Mouse (Mus musculus) lung, embryonic 15.5 days (tissue): ENCODE data around the gene Scg2. TPM values are rescaled to one million over a fixed set of nuclear protein-coding genes. Genes with fewer than 3 reads are reported as not detected.

Experiments used
- ATAC-seq: fragments of 200-750 bp; cut with Nextera tagmentation; 2 replicates; pipeline ENCODE4 v1.8.0; 2017; ENCODE audit warnings: moderate number of reproducible peaks, borderline replicate concordance; ENCODE audit not compliant: low FRiP score, low TSS enrichment; ENCODE audit errors: extremely low read depth
- H3K27ac ChIP-seq: fragments of 300-500 bp; sonication (generic); 2 replicates; pipeline ENCODE4 v1.5.1; 2015; ENCODE audit warnings: moderate library complexity, mild to moderate bottlenecking, inconsistent platforms
- H3K27me3 ChIP-seq: fragments of 300-500 bp; sonication (generic); 2 replicates; pipeline ENCODE4 v1.6.1; 2015; ENCODE audit warnings: inconsistent platforms
- H3K36me3 ChIP-seq: fragments of 300-500 bp; sonication (generic); 2 replicates; pipeline ENCODE4 v1.6.1; 2015; ENCODE audit warnings: inconsistent platforms
- H3K4me1 ChIP-seq: fragments of 300-500 bp; sonication (generic); 2 replicates; pipeline ENCODE4 v1.6.1; 2015; ENCODE audit warnings: inconsistent platforms
- H3K4me2 ChIP-seq: fragments of 300-500 bp; sonication (generic); 2 replicates; pipeline ENCODE4 v1.6.1; 2015; ENCODE audit warnings: inconsistent platforms, mild to moderate bottlenecking, moderate library complexity
- H3K4me3 ChIP-seq: fragments of 300-500 bp; sonication (generic); 2 replicates; pipeline ENCODE4 v1.5.1; 2015; ENCODE audit warnings: mild to moderate bottlenecking, inconsistent platforms
- H3K9ac ChIP-seq: fragments of 300-500 bp; sonication (generic); 2 replicates; pipeline ENCODE4 v1.6.1; 2015; ENCODE audit warnings: inconsistent platforms
- H3K9me3 ChIP-seq: fragments of 300-500 bp; sonication (generic); 2 replicates; pipeline ENCODE4 v1.6.1; 2016; ENCODE audit warnings: inconsistent platforms
- WGBS: fragments of 180-500 bp; shearing (Covaris S2); methylation state at CpG from one replicate; pipeline ENCODE4 v1.1.7; 2015; 5-methylcytosine and 5-hydroxymethylcytosine counted together
- polyA plus RNA-seq: library from polyadenylated mRNA; unstranded; fragments of >200 nt; fragmentation: Nextera tagmentation; extraction: Ambion mirVana; gene quantifications from 2 replicates; pipeline ENCODE4 v1.2.1, GENCODE M21; 2015

Scg2 gene
- polyA plus RNA-seq = 0.33 and 1.1 TPM in 2 replicates

DNA sequence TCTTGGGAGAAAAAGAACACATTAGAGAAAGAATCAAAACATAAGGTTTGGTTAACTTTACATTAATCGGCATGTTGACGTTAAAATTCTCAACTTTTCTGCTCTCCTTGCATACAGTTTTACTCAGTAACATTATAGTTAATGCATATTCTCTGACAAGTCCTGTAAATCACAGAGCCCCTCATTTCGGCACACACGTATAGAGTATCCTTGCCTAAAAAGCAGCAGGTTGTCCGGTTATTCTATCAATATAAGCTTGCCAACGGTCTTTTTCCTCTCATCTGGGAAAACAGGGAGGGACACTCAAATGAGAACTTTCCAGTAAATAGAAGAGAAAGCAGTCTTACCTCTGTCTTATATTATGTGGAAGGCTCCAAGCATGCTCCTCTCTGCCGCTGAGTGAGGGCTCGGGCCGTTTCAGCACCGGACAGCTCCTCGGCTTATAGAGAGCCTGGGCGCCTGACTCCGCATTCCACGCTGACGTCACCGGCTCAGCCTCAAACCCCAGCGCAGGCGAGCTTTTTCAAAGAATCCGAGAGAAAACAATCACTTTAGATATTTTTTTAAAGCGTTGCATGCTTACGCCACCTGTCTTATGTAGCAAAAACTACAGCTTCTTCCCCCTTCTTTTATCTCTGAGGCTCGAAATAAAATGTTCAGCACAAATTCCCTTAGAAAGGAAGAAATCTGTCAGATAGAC is at the start of gene Scg2:
Scg2 (minus strand) TSS at position 512 of the 700 bp plus-strand sequence.
- Histone ChIP-seq H3K27me3 (no peaks in the 10 kb centered on the region), H3K27ac (no peak within 1 kb of the TSS), H3K4me1 (no peaks in the 10 kb centered on the region), H3K4me2 (no peak within 1 kb of the TSS), H3K36me3 (no peaks in the 10 kb centered on the region), H3K9me3 (no peaks in the 10 kb centered on the region), H3K4me3 (no peak within 1 kb of the TSS), H3K9ac (no peak within 1 kb of the TSS)
- peak; percentile 91; the same call in 1 of the 2 replicates for ATAC-seq
- WGBS = 13% methylated on average over 22 of the region's 22 CpGs

DNA sequence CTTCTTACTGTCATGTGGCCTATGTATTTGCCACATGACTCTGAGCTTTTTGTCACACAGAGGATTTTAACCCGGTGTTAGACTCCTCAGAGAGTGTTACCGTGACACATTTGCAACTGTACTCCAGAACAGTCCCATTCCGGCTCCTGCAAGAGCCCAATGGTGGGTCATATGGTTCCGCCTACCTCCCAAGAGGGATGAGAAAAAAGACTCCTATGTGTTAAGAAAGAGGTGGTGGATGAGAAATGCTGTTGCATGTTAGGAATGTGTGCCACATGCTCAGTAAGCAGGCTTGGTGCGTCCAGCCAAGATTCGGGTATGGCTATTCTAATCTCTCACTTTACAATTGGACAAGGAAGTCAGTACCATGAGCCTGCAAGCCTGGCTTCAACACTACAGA is 45.6 kb upstream of the Scg2 start:
- Histone ChIP-seq H3K9me3 (no peaks in the 10 kb centered on the region), H3K4me1 (no peaks in the 10 kb centered on the region), H3K27me3 (no peaks in the 10 kb centered on the region), H3K36me3 (no peaks in the 10 kb centered on the region), H3K4me2 (no peak overlapping the region), H3K27ac (no peak overlapping the region), H3K4me3 (no peak overlapping the region), H3K9ac (no peak overlapping the region)
- WGBS = 83% methylated on average over 6 of the region's 6 CpGs
- no peak for ATAC-seq

DNA sequence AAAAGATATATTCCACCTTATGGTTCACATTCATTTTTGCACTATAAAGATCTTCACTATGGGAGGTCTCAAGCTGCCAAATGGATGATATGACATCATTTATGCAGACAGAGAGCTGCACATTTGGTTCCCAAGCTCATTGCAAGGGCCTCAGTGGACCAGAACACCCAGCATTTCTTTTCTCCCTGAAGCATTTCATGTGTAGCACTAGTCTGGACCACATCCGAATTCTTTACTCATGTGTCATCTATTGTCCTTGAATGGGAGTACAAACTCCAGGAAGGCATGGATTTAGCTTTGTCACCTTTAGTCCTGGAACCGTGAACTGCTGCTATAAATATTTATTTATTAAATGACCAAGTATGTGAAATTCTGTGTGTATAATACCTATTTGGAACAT is 30.9 kb upstream of the Scg2 start:
- H3K4me3 ChIP-seq = no peak overlapping the region
- ATAC-seq = no peak
- H3K9ac ChIP-seq = no peak overlapping the region
- 69% methylated on average over 2 of the region's 2 CpGs for WGBS
- no peak overlapping the region for H3K27ac ChIP-seq
- no peaks in the 10 kb centered on the region for H3K9me3 ChIP-seq
- no peaks in the 10 kb centered on the region for H3K36me3 ChIP-seq
- no peaks in the 10 kb centered on the region for H3K4me1 ChIP-seq
- H3K27me3 ChIP-seq = no peaks in the 10 kb centered on the region
- no peak overlapping the region for H3K4me2 ChIP-seq

DNA sequence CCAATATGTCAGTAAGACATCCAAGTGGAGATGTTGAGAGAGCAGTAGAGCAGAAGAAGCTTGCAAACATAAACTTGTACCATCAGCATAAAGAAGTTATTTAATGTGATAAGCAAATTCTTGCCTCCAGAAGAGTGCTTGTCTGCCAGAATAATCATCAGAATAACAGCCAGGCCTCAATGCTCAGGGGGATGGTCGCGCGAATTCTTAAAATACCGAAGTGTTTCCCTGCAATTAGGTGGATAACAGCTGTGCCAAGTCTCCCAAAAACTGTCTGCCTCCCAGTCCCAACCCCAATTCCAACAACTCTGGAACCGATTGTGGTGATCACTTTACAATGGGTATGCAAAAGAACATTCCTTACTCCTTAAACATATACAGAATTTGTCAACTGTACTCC is 30.0 kb upstream of the Scg2 start:
- Histone ChIP-seq H3K9me3 (no peaks in the 10 kb centered on the region), H3K4me3 (no peak overlapping the region), H3K27ac (no peak overlapping the region), H3K4me2 (no peak overlapping the region), H3K27me3 (no peaks in the 10 kb centered on the region), H3K36me3 (no peaks in the 10 kb centered on the region), H3K4me1 (no peaks in the 10 kb centered on the region), H3K9ac (no peak overlapping the region)
- no peak for ATAC-seq
- WGBS = 76% methylated on average over 5 of the region's 5 CpGs

DNA sequence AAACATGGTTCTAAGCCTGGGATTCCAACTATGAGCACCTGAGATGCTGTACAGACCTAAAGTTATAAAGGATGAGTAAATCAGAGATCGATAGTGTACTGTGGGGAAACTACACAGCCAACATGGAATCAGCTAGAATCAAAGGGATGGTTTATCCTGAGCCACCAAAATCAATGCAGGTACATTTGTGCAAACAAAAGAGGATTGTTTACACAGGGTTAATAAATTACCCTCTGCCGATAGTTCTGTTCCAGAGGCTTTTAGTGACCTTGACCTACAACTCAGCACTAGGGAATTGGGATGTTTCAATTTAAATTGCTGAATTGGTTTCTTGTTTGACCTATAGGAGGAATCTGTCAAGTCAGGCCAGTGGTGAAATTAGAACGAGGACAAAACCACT is 26.7 kb upstream of the Scg2 start:
- H3K36me3 ChIP-seq = no peaks in the 10 kb centered on the region
- WGBS = 30% methylated on average over 3 of the region's 3 CpGs
- no peak for ATAC-seq

DNA sequence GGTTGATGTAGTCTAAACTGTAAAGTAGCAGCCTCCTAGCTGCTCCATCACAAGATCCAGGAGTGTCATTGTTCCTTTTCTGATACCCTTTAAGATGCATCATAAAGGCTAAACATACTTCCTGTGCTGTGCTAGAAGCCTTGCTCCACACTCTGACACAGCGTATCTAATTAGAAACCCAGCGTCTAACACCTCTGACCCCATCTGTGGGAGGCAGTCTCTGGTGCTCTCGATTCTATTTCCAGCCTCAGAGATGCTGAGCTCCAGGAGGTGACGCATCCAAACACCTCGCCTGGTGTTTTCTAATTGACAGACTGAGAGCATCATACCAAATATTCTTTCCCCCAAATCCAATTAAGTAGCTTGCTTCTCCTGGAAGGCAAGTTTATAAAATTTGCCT is 18.6 kb upstream of the Scg2 start:
- Histone ChIP-seq H3K9me3 (no peaks in the 10 kb centered on the region), H3K4me1 (no peaks in the 10 kb centered on the region), H3K27ac (no peak overlapping the region), H3K4me3 (no peak overlapping the region), H3K27me3 (no peaks in the 10 kb centered on the region), H3K36me3 (no peaks in the 10 kb centered on the region), H3K9ac (no peak overlapping the region), H3K4me2 (no peak overlapping the region)
- WGBS = 42% methylated on average over 5 of the region's 5 CpGs
- no peak for ATAC-seq

More for the DNA sequence above, 26.7 kb upstream of the Scg2 start:
- Histone ChIP-seq H3K27me3 (no peaks in the 10 kb centered on the region), H3K27ac (no peak overlapping the region), H3K9ac (no peak overlapping the region), H3K9me3 (no peaks in the 10 kb centered on the region), H3K4me1 (no peaks in the 10 kb centered on the region), H3K4me2 (no peak overlapping the region), H3K4me3 (no peak overlapping the region)

DNA sequence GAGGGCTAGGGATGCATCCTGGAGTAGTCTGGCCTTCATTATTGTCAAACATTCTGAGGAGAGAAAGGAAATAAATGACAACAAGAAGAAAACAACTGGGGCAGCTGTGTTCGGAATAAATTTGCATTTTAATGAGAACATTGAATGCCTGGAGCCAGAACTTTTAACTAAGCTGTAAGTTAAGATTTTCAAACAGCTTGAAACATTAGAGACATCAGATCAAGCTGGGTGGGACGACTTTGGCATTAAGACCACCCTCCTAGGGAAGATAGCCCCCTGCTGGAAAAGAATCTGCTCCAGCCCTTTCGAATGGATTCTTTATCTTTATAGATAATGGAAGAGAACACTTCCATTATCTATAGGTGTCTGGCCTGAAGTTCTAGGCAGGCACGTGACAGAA is 14.2 kb upstream of the Scg2 start:
- Histone ChIP-seq H3K4me3 (no peak overlapping the region), H3K27me3 (no peaks in the 10 kb centered on the region), H3K36me3 (no peaks in the 10 kb centered on the region), H3K9ac (no peak overlapping the region), H3K9me3 (no peaks in the 10 kb centered on the region), H3K4me2 (no peak overlapping the region), H3K27ac (no peak overlapping the region), H3K4me1 (no peaks in the 10 kb centered on the region)
- WGBS = 12% methylated on average over 4 of the region's 4 CpGs
- no peak for ATAC-seq

DNA sequence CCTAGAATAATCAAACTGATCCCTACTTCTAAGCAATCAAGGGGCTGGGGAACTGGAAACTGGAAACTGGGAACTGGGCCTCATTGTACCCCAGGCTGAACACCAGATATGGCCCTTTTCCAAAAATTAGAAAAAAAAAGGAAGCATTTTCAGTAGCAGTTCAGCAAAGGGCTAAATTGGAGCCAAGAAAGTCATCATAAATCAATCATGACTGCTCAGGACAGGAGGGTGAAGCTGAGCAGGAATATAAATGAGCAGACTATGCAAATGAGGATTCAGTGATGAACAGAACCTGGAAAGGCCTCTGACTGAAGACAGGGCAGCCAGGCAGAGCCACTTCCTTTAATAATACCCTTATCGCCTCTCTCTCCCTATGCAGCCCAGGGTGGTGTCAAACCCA is 12.4 kb upstream of the Scg2 start:
- Histone ChIP-seq H3K4me3 (no peak overlapping the region), H3K9ac (no peak overlapping the region), H3K36me3 (no peaks in the 10 kb centered on the region), H3K4me2 (no peak overlapping the region), H3K9me3 (no peaks in the 10 kb centered on the region), H3K27ac (no peak overlapping the region), H3K4me1 (no peaks in the 10 kb centered on the region), H3K27me3 (no peaks in the 10 kb centered on the region)
- 50% methylated on average over 1 of the region's 1 CpGs for WGBS
- no peak for ATAC-seq

DNA sequence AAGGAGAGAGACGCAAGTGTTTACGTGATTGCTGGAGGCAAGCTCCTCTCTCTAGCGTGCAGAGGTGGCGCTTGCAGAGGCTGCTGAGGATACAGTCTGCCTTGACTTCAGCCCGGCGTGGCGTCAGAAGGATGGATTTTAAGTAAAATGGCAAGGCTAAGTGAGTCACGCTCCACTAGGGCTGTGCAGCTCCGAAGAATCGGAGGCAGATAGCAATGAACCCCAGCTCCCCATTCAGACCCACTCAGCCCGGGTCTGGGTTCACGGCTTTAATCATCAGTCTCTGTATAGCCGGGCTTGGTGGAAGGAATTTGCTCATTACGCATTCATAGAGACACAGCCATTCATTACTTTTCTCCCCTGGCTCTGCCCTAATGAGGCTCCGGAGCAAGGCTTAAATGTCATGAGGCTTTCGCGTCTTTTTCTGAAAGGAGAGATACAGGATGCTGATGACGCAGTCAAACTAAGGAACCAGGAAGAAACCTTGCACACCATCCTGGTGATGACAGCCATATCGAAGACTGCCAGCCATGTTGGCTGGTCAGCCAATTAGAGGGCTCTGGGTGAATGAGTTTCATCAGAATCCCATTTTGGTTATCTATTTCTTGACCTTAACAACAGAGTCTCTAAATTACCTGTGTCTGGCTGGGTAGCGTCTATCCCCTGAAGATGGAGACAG is 10.6 kb upstream of the Scg2 start:
- no peak overlapping the region for H3K9ac ChIP-seq
- no peaks in the 10 kb centered on the region for H3K36me3 ChIP-seq
- H3K4me2 ChIP-seq = no peak overlapping the region
- no peaks in the 10 kb centered on the region for H3K9me3 ChIP-seq
- no peaks in the 10 kb centered on the region for H3K27me3 ChIP-seq
- H3K4me1 ChIP-seq = no peaks in the 10 kb centered on the region
- H3K4me3 ChIP-seq = no peak overlapping the region
- WGBS = 24% methylated on average over 20 of the region's 20 CpGs
- ATAC-seq = no peak
- no peak overlapping the region for H3K27ac ChIP-seq

DNA sequence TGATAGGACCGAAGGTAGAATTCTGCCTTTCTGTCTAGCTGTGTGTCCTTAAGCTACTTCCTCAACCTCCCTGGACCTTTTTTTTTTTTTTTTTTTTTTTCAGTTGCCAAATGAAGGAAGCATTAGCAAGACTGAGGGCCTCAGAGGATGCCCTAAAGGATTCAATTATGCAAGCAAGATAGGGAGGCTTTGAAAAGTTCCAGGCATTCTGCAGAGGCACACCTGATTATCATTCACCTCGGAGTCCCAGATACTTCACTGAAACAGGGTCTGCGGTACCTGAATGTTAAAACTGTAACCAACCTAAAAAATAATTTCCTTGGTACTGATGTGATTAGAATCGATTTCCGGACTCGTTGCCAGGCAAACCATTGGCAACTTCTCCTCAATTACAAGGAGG is 10.0 kb upstream of the Scg2 start:
- H3K4me3 ChIP-seq = no peak overlapping the region
- H3K36me3 ChIP-seq = no peaks in the 10 kb centered on the region
- no peak for ATAC-seq
- no peaks in the 10 kb centered on the region for H3K9me3 ChIP-seq
- no peak overlapping the region for H3K4me2 ChIP-seq
- no peaks in the 10 kb centered on the region for H3K27me3 ChIP-seq
- H3K27ac ChIP-seq = no peak overlapping the region
- H3K4me1 ChIP-seq = no peaks in the 10 kb centered on the region
- no peak overlapping the region for H3K9ac ChIP-seq
- WGBS = 27% methylated on average over 6 of the region's 6 CpGs

DNA sequence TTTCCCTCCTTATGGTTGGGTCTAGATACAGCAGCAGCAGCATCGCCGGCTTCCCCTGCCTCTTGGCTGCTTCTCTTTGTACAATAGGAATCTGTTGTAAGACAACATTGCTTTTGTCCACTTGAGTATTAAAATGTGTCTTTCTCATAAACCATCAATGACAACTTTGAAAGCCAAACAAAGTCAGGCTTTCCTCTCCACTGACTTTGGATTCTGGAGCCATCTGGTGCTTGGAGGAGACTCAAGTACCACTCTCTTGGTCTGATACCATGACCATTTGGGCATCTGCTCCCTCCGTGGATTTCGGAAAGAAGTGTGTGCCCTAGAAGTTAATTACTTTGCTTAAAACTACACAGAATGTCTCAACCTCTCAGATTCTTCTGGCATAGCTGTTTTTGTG is 5.7 kb upstream of the Scg2 start:
- H3K27ac ChIP-seq = no peak overlapping the region
- ATAC-seq = no peak
- H3K9me3 ChIP-seq = no peaks in the 10 kb centered on the region
- no peaks in the 10 kb centered on the region for H3K27me3 ChIP-seq
- H3K4me2 ChIP-seq = no peak overlapping the region
- no peak overlapping the region for H3K4me3 ChIP-seq
- no peaks in the 10 kb centered on the region for H3K4me1 ChIP-seq
- 82% methylated on average over 4 of the region's 4 CpGs for WGBS
- H3K9ac ChIP-seq = no peak overlapping the region
- H3K36me3 ChIP-seq = no peaks in the 10 kb centered on the region

DNA sequence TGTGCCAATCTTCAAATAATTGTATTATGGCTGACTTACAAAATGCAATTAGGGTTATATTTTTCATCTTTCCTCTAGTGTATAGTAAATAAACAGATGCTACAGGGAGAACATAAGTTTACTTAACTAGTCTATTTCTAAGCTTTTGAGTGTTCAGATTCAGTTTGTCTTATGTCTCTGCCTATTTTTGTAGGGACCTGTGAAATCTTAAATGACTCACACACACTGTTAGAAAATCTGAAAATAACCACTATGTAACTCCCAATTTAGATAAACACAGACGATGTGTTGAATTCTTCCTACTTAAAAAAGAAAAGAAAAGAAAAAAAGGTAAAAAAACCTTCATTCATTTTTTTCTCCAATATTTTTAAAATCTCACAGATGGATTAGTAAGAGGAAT is 2.2 kb downstream of the Scg2 start:
- whole genome bisulfite sequencing = 73% methylated on average over 1 of the region's 1 CpGs

More for the DNA sequence above, 2.2 kb downstream of the Scg2 start:
- Histone ChIP-seq H3K36me3 (no peaks in the 10 kb centered on the region), H3K4me2 (no peak overlapping the region), H3K27ac (no peak overlapping the region), H3K9ac (no peak overlapping the region), H3K27me3 (no peaks in the 10 kb centered on the region), H3K4me3 (no peak overlapping the region), H3K9me3 (no peaks in the 10 kb centered on the region), H3K4me1 (no peaks in the 10 kb centered on the region)
- no peak for ATAC-seq
